Mouse (Mus musculus) embryonic facial prominence, embryonic 12.5 days (tissue): ENCODE measurements around the gene Smpd3. TPM values are rescaled to one million over a fixed set of nuclear protein-coding genes. Genes with fewer than 3 reads are reported as not detected.

Experiments used
- ATAC-seq: fragments of 200-750 bp; cut with Nextera tagmentation; 2 replicates; pipeline ENCODE4 v1.8.0; 2017; ENCODE audit not compliant: insufficient number of reproducible peaks, insufficient read depth, low FRiP score, low TSS enrichment
- H3K27ac ChIP-seq: fragments of 300-500 bp; sonication (generic); 2 replicates; pipeline ENCODE4 v1.5.1; 2016; ENCODE audit warnings: mild to moderate bottlenecking
- H3K27me3 ChIP-seq: fragments of 300-500 bp; sonication (generic); 2 replicates; pipeline ENCODE4 v1.6.1; 2016; ENCODE audit warnings: mild to moderate bottlenecking, moderate library complexity
- H3K36me3 ChIP-seq: fragments of 300-500 bp; sonication (generic); 2 replicates; pipeline ENCODE4 v1.6.1; 2016; ENCODE audit warnings: mild to moderate bottlenecking
- H3K4me1 ChIP-seq: fragments of 300-500 bp; sonication (generic); 2 replicates; pipeline ENCODE4 v1.6.1; 2016
- H3K4me2 ChIP-seq: fragments of 300-500 bp; sonication (generic); replicated peaks from 2 replicates; pipeline ENCODE4 v1.6.1; 2016; ENCODE audit warnings: mild to moderate bottlenecking, moderate library complexity
- H3K4me3 ChIP-seq: fragments of 300-500 bp; sonication (generic); 2 replicates; pipeline ENCODE4 v1.5.1; 2016; ENCODE audit warnings: mild to moderate bottlenecking
- H3K9ac ChIP-seq: fragments of 300-500 bp; sonication (generic); 2 replicates; pipeline ENCODE4 v1.6.1; 2016; ENCODE audit warnings: mild to moderate bottlenecking, moderate library complexity
- H3K9me3 ChIP-seq: fragments of 300-500 bp; sonication (generic); 2 replicates; pipeline ENCODE4 v1.6.1; 2016; ENCODE audit warnings: mild to moderate bottlenecking, moderate library complexity
- WGBS: fragments of 180-500 bp; shearing (Covaris S2); methylation state at CpG from one replicate; pipeline ENCODE4 v1.1.7; 2016; 5-methylcytosine and 5-hydroxymethylcytosine counted together
- polyA plus RNA-seq: library from polyadenylated mRNA; unstranded; fragments of >200 nt; fragmentation: Nextera tagmentation; extraction: Ambion mirVana; gene quantifications from 2 replicates; pipeline ENCODE4 v1.2.1, GENCODE M21; 2016

The Smpd3 gene
- polyA plus RNA-seq, result 4.3 and 4.4 TPM in 2 replicates

- H3K36me3 ChIP-seq, result no peaks in the 10 kb centered on the region
- peak; percentile 100 for ATAC-seq
- peaks cover 16% of the 10 kb centered on the region for H3K4me1 ChIP-seq
- peaks cover 31% of the 10 kb centered on the region for H3K27me3 ChIP-seq
- H3K27ac ChIP-seq, result no peak within 1 kb of the TSS
- under 1% methylated on average over 45 of the region's 45 CpGs for WGBS
- H3K9me3 ChIP-seq, result no peaks in the 10 kb centered on the region
- peak within 1 kb of the TSS; percentile 60 for H3K4me2 ChIP-seq
- H3K9ac ChIP-seq, result peak within 1 kb of the TSS; percentile 49; the same call in 1 of the 2 replicates
- peak within 1 kb of the TSS; percentile 46 for H3K4me3 ChIP-seq
Measured at GRCm38 (mm10) chr8:106337852-106338521, at the start of gene Smpd3. TSS of gene Smpd3 (minus strand) at chr8:106337988.

- Histone ChIP-seq H3K4me2 (no peak overlapping the region), H3K36me3 (no peaks in the 10 kb centered on the region), H3K4me1 (no peaks in the 10 kb centered on the region), H3K27ac (no peak overlapping the region), H3K4me3 (no peak overlapping the region), H3K27me3 (no peaks in the 10 kb centered on the region), H3K9me3 (no peaks in the 10 kb centered on the region), H3K9ac (no peak overlapping the region)
- WGBS, result 84% methylated on average over 6 of the region's 6 CpGs
- ATAC-seq, result no peak
Measured at GRCm38 (mm10) chr8:106381026-106381425, 43.2 kb upstream of the Smpd3 start.

- Histone ChIP-seq H3K9ac (no peak overlapping the region), H3K27ac (no peak overlapping the region), H3K4me2 (no peak overlapping the region), H3K4me1 (no peaks in the 10 kb centered on the region), H3K9me3 (no peaks in the 10 kb centered on the region), H3K27me3 (no peaks in the 10 kb centered on the region), H3K4me3 (no peak overlapping the region), H3K36me3 (no peaks in the 10 kb centered on the region)
- ATAC-seq, result no peak
- 78% methylated on average over 5 of the region's 5 CpGs for WGBS
Measured at GRCm38 (mm10) chr8:106379357-106379756, 41.6 kb upstream of the Smpd3 start.

- Histone ChIP-seq H3K27me3 (no peaks in the 10 kb centered on the region), H3K9ac (no peak overlapping the region), H3K36me3 (no peaks in the 10 kb centered on the region), H3K27ac (no peak overlapping the region), H3K4me2 (no peak overlapping the region), H3K9me3 (no peaks in the 10 kb centered on the region), H3K4me1 (no peaks in the 10 kb centered on the region), H3K4me3 (no peak overlapping the region)
- WGBS, result 62% methylated on average over 7 of the region's 7 CpGs
- no peak; the same call in 1 of the 2 replicates for ATAC-seq
Measured at GRCm38 (mm10) chr8:106378501-106379048, 40.8 kb upstream of the Smpd3 start.

GRCm38 (mm10) chr8:106376862-106377261, 39.1 kb upstream of the Smpd3 start:
- H3K9ac ChIP-seq, result no peak overlapping the region
- no peak overlapping the region for H3K27ac ChIP-seq
- no peaks in the 10 kb centered on the region for H3K27me3 ChIP-seq
- no peaks in the 10 kb centered on the region for H3K36me3 ChIP-seq
- ATAC-seq, result no peak
- WGBS, result 22% methylated on average over 9 of the region's 9 CpGs
- no peaks in the 10 kb centered on the region for H3K9me3 ChIP-seq
- H3K4me2 ChIP-seq, result no peak overlapping the region
- no peaks in the 10 kb centered on the region for H3K4me1 ChIP-seq
- no peak overlapping the region for H3K4me3 ChIP-seq

- no peaks in the 10 kb centered on the region for H3K27me3 ChIP-seq
- H3K4me3 ChIP-seq, result no peak overlapping the region
- no peaks in the 10 kb centered on the region for H3K9me3 ChIP-seq
- H3K4me2 ChIP-seq, result no peak overlapping the region
- WGBS, result 68% methylated on average over 7 of the region's 7 CpGs
- no peak for ATAC-seq
- no peak overlapping the region for H3K9ac ChIP-seq
- H3K4me1 ChIP-seq, result no peaks in the 10 kb centered on the region
- no peaks in the 10 kb centered on the region for H3K36me3 ChIP-seq
- no peak overlapping the region for H3K27ac ChIP-seq
Measured at GRCm38 (mm10) chr8:106375957-106376356, 38.2 kb upstream of the Smpd3 start.

GRCm38 (mm10) chr8:106369069-106369468, 31.3 kb upstream of the Smpd3 start:
- Histone ChIP-seq H3K4me3 (no peak overlapping the region), H3K4me1 (no peaks in the 10 kb centered on the region), H3K36me3 (no peaks in the 10 kb centered on the region), H3K27ac (no peak overlapping the region), H3K9ac (no peak overlapping the region), H3K9me3 (0 out of 2 replicates have a peak, but pooled peaks cover 7% of the 10 kb centered on the region), H3K27me3 (no peaks in the 10 kb centered on the region), H3K4me2 (no peak overlapping the region)
- ATAC-seq, result no peak
- 89% methylated on average over 7 of the region's 7 CpGs for WGBS

- no peaks in the 10 kb centered on the region for H3K4me1 ChIP-seq
- 66% methylated on average over 3 of the region's 3 CpGs for WGBS
- no peak overlapping the region for H3K4me3 ChIP-seq
- no peaks in the 10 kb centered on the region for H3K27me3 ChIP-seq
- H3K27ac ChIP-seq, result no peak overlapping the region
- no peaks in the 10 kb centered on the region for H3K36me3 ChIP-seq
- no peak for ATAC-seq
- no peak overlapping the region for H3K9ac ChIP-seq
- 0 out of 2 replicates have a peak, but pooled peaks cover 7% of the 10 kb centered on the region for H3K9me3 ChIP-seq
- H3K4me2 ChIP-seq, result no peak overlapping the region
Measured at GRCm38 (mm10) chr8:106368501-106368900, 30.7 kb upstream of the Smpd3 start.

- 0 out of 2 replicates have a peak, but pooled peaks cover 7% of the 10 kb centered on the region for H3K9me3 ChIP-seq
- H3K4me3 ChIP-seq, result no peak overlapping the region
- H3K4me1 ChIP-seq, result no peaks in the 10 kb centered on the region
- no peak for ATAC-seq
- no peak overlapping the region for H3K27ac ChIP-seq
- H3K27me3 ChIP-seq, result no peaks in the 10 kb centered on the region
- WGBS, result 80% methylated on average over 5 of the region's 5 CpGs
- H3K36me3 ChIP-seq, result no peaks in the 10 kb centered on the region
- H3K9ac ChIP-seq, result no peak overlapping the region
- no peak overlapping the region for H3K4me2 ChIP-seq
Measured at GRCm38 (mm10) chr8:106364837-106365236, 27.0 kb upstream of the Smpd3 start.

- Histone ChIP-seq H3K4me3 (no peak overlapping the region), H3K9ac (no peak overlapping the region), H3K36me3 (no peaks in the 10 kb centered on the region), H3K4me2 (no peak overlapping the region), H3K4me1 (no peaks in the 10 kb centered on the region), H3K27ac (no peak overlapping the region), H3K27me3 (no peaks in the 10 kb centered on the region), H3K9me3 (0 out of 2 replicates have a peak, but pooled peaks cover 7% of the 10 kb centered on the region)
- WGBS, result 77% methylated on average over 8 of the region's 8 CpGs
- ATAC-seq, result no peak
Measured at GRCm38 (mm10) chr8:106364278-106364677, 26.5 kb upstream of the Smpd3 start.

GRCm38 (mm10) chr8:106363321-106363720, 25.5 kb upstream of the Smpd3 start:
- WGBS, result 82% methylated on average over 8 of the region's 8 CpGs
- Histone ChIP-seq H3K9ac (no peak overlapping the region), H3K27me3 (no peaks in the 10 kb centered on the region), H3K4me2 (no peak overlapping the region), H3K27ac (no peak overlapping the region), H3K4me3 (no peak overlapping the region), H3K36me3 (no peaks in the 10 kb centered on the region), H3K4me1 (no peaks in the 10 kb centered on the region), H3K9me3 (no peaks in the 10 kb centered on the region)
- no peak for ATAC-seq

GRCm38 (mm10) chr8:106359650-106360338, 22.0 kb upstream of the Smpd3 start:
- Histone ChIP-seq H3K36me3 (no peaks in the 10 kb centered on the region), H3K27me3 (no peaks in the 10 kb centered on the region), H3K4me2 (no peak overlapping the region), H3K9ac (no peak overlapping the region), H3K4me1 (no peaks in the 10 kb centered on the region), H3K4me3 (no peak overlapping the region), H3K27ac (no peak overlapping the region), H3K9me3 (no peaks in the 10 kb centered on the region)
- ATAC-seq, result no peak
- 69% methylated on average over 4 of the region's 4 CpGs for WGBS
